Mouse (Mus musculus): ENCODE measurements around the gene Pfdn6.
"Not testable (repeated sequence)": the region's sequence is repeated elsewhere in the genome, so short reads cannot be mapped to it uniquely, and the experiment has no call there.

Gene Pfdn6

DNA sequence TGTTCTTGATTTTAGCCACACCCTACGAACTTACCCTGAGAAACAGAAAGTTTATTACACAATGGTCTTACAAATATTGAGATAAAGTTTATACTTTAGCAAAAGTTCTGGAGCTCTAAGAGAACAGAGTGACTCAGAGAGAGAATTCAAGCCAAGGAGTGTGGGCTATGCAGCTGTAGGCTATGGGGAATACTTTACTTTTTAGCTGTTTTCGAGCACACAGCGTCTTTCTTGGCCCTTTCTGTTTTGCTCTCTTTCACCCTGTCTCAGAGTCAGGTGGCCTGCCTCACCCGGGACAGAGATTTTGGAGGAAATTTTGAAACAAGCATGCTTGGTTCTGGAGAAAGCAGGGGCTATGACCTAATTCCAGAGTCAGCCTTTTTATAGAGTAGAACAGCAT, 42.0 kb downstream of the Pfdn6 start:
- not testable (repeated sequence) for DNase-seq (ENCODE audit: extremely low spot score, low spot score)

- no peak for DNase-seq (ENCODE audit: extremely low spot score, low spot score)
Measured at GRCm38 (mm10) chr17:33897114-33897794, 42.9 kb downstream of the Pfdn6 start.

DNA sequence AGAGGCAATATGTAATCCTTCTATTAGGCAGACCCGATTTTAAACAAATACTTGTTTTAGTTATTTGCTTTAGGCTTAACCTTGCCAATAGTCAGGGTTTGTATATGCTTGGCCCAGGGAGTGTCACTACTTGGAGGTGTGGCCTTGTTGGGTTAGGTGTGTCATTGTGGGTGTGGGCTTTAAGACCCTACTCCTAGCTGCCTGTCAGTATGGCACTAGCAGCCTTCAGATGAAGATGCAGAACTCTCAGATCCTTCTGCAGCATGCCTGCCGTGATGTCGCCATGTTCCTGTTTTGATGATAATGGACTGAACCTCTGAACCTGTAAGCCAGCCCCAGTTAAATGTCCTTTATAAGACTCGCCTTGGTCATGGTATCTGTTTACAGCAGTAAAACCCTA, 47.1 kb downstream of the Pfdn6 start:
- not testable (repeated sequence) for DNase-seq (ENCODE audit: extremely low spot score, low spot score)

GRCm38 (mm10) chr17:33892429-33892828, 47.7 kb downstream of the Pfdn6 start:
- no peak for DNase-seq (ENCODE audit: extremely low spot score, low spot score)

GRCm38 (mm10) chr17:33891892-33892291, 48.3 kb downstream of the Pfdn6 start:
- DNase-seq (ENCODE audit: extremely low spot score, low spot score) = not testable (repeated sequence)

DNA sequence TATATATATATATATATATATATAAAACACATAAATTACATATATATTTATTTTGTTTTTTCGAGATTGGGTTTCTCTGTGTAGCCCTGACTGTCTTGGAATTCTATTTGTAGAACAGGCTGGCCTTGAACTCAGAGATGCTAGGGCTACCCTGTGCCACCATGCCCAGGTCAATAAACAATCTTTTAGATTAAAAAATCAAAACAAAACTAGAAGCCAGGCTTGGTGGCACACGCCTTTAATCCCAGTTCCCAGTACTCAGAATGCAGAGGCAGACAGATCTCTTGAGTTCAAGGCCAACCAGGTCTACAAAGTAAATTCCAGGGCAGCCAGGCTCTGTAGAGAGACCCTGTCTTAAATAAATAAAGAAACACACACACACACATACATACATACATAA, 48.8 kb downstream of the Pfdn6 start:
- no peak for DNase-seq (ENCODE audit: extremely low spot score, low spot score)

DNA sequence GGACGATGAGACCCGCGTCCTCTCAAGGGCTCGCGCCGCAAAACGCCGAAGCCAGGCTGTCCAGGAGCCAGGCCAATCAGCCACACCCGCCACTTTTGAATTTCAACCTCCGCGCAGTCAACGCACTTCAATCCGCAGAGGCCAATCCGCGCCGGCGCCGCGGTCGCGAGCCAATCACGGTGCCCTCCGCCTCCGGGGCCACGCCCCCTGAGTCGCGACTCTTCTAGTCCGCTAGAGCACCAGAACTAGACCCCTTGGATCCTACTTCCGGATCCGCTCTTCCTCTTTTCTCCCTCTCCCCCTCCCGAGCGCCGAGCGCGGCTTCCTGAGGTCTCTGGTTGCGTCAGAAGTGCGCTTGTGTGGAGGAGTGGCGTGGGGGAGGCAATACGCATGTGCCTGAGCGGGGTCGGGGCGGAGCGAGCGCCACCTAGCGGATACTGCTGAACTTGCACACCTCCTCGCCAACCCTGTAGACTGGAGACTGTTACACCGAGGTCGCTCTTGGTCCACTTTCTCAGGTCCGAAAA, 49.5 kb downstream of the Pfdn6 start, which contains the start of gene Kifc1:
Gene Kifc1, minus strand, starts transcription at position 129 of the 527 bp plus-strand sequence.
- peak; percentile 100 for DNase-seq (ENCODE audit: extremely low spot score, low spot score)

DNA sequence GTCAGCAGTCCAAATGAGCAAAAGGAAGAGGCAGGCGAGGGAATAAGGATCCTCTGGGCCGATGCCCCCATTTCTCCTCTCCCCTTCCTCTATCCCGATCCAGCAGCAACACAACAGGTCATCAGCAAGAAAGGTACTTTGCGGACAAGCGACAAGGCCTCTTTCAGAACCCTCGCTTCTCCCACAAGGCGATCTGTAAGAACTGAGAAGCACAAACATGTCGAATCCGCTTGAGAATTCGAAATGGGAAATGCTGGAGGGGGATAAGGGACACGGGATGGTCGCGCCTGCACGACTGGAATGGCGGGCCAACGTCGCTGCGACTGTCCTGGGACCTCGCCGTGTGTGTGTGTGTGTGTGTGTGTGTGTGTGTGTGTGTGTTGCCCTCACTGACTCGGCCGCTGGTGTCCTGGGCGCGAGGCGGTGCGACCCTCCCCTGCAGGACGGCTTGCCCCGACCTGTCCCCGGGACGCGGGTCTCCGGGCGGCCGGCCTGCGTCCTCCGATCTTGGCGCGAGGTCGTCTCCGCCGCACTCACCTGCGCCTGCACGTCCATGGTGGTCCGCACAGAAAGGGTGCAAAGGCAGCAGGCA, 50.1 kb downstream of the Pfdn6 start:
- not testable (repeated sequence) for DNase-seq (ENCODE audit: extremely low spot score, low spot score)
